Mouse (Mus musculus): ENCODE results near the gene Zbtb3. TPM values are rescaled to one million over a fixed set of nuclear protein-coding genes. Genes with fewer than 3 reads are reported as not detected.
A peak's percentile ranks its signal among the peaks of the same experiment; 100 is the strongest.

Zbtb3 gene
- polyA plus RNA-seq, 1 experiment = 3.0 TPM

- 71% methylated on average over 3 of the region's 3 CpGs for WGBS
- TF ChIP-seq POLR2A (IDR thresholded peaks at IDR 0.05; ENCODE audit: borderline replicate concordance, control insufficient read depth, low read depth, low read length) (no peak), CTCF (IDR thresholded peaks at IDR 0.05; ENCODE audit: control insufficient read depth, insufficient read depth, low read length) (no peak)
- peaks cover 1% of the 10 kb centered on the region; the same call in 1 of the 2 replicates for H3K4me1 ChIP-seq (ENCODE audit: control insufficient read depth, insufficient read depth, low read length)
- H3K4me3 ChIP-seq (replicated peaks; ENCODE audit: control insufficient read depth, low read depth, low read length) = no peak overlapping the region
- no peak overlapping the region for H3K27ac ChIP-seq (ENCODE audit: control insufficient read depth, insufficient read depth, low read depth, low read length, poor library complexity)
Measured at GRCm38 (mm10) chr19:8817001-8817400, 14.6 kb downstream of the Zbtb3 start.

DNA sequence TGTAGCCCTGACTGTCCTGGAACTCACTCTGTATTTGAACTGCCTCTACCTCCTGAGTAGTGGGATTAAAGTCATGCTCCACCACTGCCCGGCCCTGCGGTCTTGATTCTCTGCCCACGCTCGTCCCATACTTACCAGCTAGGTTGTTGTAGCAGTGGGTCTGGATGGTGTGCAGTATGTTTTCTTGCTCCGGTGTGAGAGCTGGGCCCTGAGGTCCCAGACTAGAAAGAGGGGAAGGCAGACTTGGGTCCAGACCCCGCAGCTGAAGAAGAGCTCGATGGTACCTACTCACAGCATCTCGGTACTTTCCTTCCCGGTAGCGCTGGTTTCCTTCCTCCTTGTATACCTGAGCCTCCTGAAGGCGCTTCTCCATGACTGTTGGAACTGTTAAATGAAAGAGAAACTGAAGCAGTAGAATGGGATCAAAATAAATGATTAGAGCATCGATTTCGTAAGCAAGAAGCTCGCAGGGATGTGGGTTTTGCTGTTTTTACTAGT, 16.0 kb downstream of the Zbtb3 start:
- H3K4me1 ChIP-seq (ENCODE audit: control insufficient read depth, insufficient read depth, low read length) = peaks cover 1% of the 10 kb centered on the region; the same call in 1 of the 2 replicates
- WGBS = 5% methylated on average over 14 of the region's 14 CpGs
- peak overlapping the region; percentile 98 for H3K4me3 ChIP-seq (replicated peaks; ENCODE audit: control insufficient read depth, low read depth, low read length)
- H3K27ac ChIP-seq (ENCODE audit: control insufficient read depth, insufficient read depth, low read depth, low read length, poor library complexity) = peak overlapping the region; percentile 44
- TF ChIP-seq POLR2A (IDR thresholded peaks at IDR 0.05; ENCODE audit: borderline replicate concordance, control insufficient read depth, low read depth, low read length) (no peak), CTCF (IDR thresholded peaks at IDR 0.05; ENCODE audit: control insufficient read depth, insufficient read depth, low read length) (no peak)

DNA sequence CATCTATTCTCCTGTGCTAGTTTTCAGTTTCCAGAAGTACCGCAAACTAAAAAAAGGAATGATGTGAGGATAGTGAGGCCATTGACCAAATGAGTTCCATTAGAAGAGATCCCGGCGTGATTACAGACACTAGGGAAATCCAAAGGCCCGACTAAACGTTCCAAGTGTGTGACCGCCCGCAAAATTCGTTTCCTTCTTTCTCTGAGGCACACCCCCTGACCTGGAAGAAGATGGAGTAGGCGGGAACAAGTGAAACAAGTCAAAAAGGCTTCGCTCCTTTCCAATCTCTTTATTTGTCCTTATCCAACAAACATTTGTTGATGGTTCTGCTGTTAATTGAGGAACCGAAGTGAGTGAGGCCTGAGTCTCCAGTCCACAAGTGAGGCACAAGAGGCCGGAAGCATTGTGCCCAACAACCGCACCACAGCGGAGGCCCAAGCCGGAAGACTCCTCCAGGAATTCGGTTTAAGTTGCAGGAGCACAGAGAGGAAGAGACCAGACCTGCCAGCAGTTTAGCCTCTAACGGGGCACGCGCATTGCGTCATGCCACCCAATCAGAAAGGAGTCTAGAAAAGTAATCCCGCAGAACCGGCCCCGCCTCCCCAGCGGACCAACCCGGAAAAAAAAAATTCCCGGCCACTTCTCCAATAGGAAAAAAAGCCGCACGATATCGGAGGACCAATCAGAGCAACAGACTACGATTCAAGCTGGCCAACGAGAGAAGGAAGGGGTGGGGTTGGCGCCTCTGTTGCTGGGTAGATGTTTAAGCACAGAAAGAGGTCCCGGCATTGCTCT, 16.6 kb downstream of the Zbtb3 start, which contains the start of gene Ttc9c:
Ttc9c (minus strand) TSS at position 533 of the 795 bp plus-strand sequence.
- TF ChIP-seq POLR2A (IDR thresholded peaks at IDR 0.05; ENCODE audit: borderline replicate concordance, control insufficient read depth, low read depth, low read length) = peak; percentile 72
- TF ChIP-seq CTCF (IDR thresholded peaks at IDR 0.05; ENCODE audit: control insufficient read depth, insufficient read depth, low read length) = no peak
- Histone ChIP-seq H3K27ac (ENCODE audit: control insufficient read depth, insufficient read depth, low read depth, low read length, poor library complexity) (peak within 1 kb of the TSS; percentile 98), H3K4me3 (replicated peaks; ENCODE audit: control insufficient read depth, low read depth, low read length) (peak within 1 kb of the TSS; percentile 98), H3K4me1 (ENCODE audit: control insufficient read depth, insufficient read depth, low read length) (peaks cover 1% of the 10 kb centered on the region; the same call in 1 of the 2 replicates)
- WGBS = under 1% methylated on average over 33 of the region's 33 CpGs

DNA sequence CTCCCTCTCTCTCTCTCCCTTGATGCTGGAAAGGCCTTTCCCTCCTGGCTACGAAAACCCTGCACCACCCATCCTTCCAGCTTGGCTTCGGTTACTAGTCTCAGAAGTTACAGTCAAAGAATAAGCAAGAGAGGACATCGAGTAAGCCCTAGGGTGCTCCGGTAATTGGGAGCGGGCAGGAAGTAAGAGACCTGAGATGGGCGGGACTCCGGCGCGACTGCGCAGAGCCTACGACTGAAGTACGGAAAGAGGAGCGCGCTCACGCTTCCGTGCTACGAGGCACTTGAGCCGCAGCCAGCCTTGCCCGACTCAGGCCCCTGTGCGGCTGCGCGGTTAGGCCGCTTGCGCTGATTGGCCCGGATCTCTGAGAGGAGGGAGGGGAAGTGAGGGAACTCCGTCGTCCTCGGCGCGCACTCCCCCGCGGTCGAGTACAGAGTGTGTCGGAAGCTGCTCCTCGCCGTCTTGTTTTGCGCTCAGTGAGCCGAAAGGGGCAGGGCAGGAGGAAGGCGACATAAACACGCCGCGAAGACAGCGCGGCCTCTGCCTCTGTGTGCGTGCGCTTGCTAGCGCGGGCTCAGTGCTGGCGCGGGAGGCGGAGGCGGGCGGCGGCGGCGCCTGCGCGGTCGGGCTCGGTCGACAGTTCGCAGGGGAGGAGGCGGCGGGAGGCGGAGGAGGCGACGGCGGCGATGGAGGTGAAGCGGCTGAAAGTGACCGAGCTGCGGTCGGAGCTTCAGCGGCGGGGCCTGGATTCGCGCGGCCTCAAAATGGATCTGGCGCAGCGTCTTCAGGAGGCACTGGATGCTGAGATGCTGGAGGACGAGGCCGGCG, 17.5 kb downstream of the Zbtb3 start, which contains the start of gene Hnrnpul2:
Hnrnpul2 (plus strand) TSS at position 415 of the 828 bp plus-strand sequence.
- peak within 1 kb of the TSS; percentile 98 for H3K4me3 ChIP-seq (replicated peaks; ENCODE audit: control insufficient read depth, low read depth, low read length)
- peaks cover 1% of the 10 kb centered on the region; the same call in 1 of the 2 replicates for H3K4me1 ChIP-seq (ENCODE audit: control insufficient read depth, insufficient read depth, low read length)
- WGBS = under 1% methylated on average over 83 of the region's 83 CpGs
- TF ChIP-seq CTCF (IDR thresholded peaks at IDR 0.05; ENCODE audit: control insufficient read depth, insufficient read depth, low read length) (0 out of 2 replicates have a peak, but pooled peaks have one; percentile 8), POLR2A (IDR thresholded peaks at IDR 0.05; ENCODE audit: borderline replicate concordance, control insufficient read depth, low read depth, low read length) (peak; percentile 99)
- peak within 1 kb of the TSS; percentile 98 for H3K27ac ChIP-seq (ENCODE audit: control insufficient read depth, insufficient read depth, low read depth, low read length, poor library complexity)

GRCm38 (mm10) chr19:8820424-8820956, 18.1 kb downstream of the Zbtb3 start:
- Histone ChIP-seq H3K4me1 (ENCODE audit: control insufficient read depth, insufficient read depth, low read length) (peaks cover 1% of the 10 kb centered on the region; the same call in 1 of the 2 replicates), H3K4me3 (replicated peaks; ENCODE audit: control insufficient read depth, low read depth, low read length) (peak overlapping the region; percentile 98), H3K27ac (ENCODE audit: control insufficient read depth, insufficient read depth, low read depth, low read length, poor library complexity) (peak overlapping the region; percentile 98)
- TF ChIP-seq CTCF (IDR thresholded peaks at IDR 0.05; ENCODE audit: control insufficient read depth, insufficient read depth, low read length) = no peak
- TF ChIP-seq POLR2A (IDR thresholded peaks at IDR 0.05; ENCODE audit: borderline replicate concordance, control insufficient read depth, low read depth, low read length) = peak; percentile 22; the same call in 1 of the 2 replicates
- WGBS = under 1% methylated on average over 48 of the region's 48 CpGs

GRCm38 (mm10) chr19:8821146-8821545, 18.8 kb downstream of the Zbtb3 start:
- peak overlapping the region; percentile 98 for H3K27ac ChIP-seq (ENCODE audit: control insufficient read depth, insufficient read depth, low read depth, low read length, poor library complexity)
- no peak for TF ChIP-seq POLR2A (IDR thresholded peaks at IDR 0.05; ENCODE audit: borderline replicate concordance, control insufficient read depth, low read depth, low read length)
- peak overlapping the region; percentile 98 for H3K4me3 ChIP-seq (replicated peaks; ENCODE audit: control insufficient read depth, low read depth, low read length)
- peaks cover 1% of the 10 kb centered on the region; the same call in 1 of the 2 replicates for H3K4me1 ChIP-seq (ENCODE audit: control insufficient read depth, insufficient read depth, low read length)
- 0% methylated on average over 7 of the region's 7 CpGs for WGBS

- H3K4me1 ChIP-seq (ENCODE audit: control insufficient read depth, insufficient read depth, low read length) = peaks cover 1% of the 10 kb centered on the region; the same call in 1 of the 2 replicates
- WGBS = 83% methylated on average over 8 of the region's 8 CpGs
- H3K4me3 ChIP-seq (replicated peaks; ENCODE audit: control insufficient read depth, low read depth, low read length) = peak overlapping the region; percentile 26
- H3K27ac ChIP-seq (ENCODE audit: control insufficient read depth, insufficient read depth, low read depth, low read length, poor library complexity) = no peak overlapping the region
- no peak for TF ChIP-seq CTCF (IDR thresholded peaks at IDR 0.05; ENCODE audit: control insufficient read depth, insufficient read depth, low read length)
- TF ChIP-seq POLR2A (IDR thresholded peaks at IDR 0.05; ENCODE audit: borderline replicate concordance, control insufficient read depth, low read depth, low read length) = no peak
Measured at GRCm38 (mm10) chr19:8822696-8823095, 20.3 kb downstream of the Zbtb3 start.

Measured in bone marrow, adult 2 months (tissue).